Comparison of ENCODE assay signal across 13 mouse cellular contexts in the genomic region with DNA sequence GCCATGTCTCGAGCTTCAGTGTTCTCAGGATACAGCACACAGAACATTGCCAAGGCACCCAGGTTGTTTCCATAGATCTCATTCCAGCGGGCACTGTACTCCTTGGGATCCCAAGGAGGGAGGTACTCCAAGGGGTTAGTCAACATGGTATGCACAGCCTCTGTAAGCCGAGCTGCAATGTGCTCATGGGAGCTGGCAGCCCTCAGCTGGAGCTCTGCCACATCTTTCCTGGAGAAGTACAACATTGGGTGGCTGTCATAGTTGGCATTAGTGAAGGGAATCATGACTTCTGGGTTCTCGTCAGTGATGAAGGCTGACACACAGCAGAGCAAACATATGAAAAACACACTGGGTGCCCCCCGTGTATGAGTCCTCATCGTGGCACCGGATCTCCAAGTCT. TPM values are rescaled to one million over a fixed set of nuclear protein-coding genes. Genes with fewer than 3 reads are reported as not detected.
DNase-seq lines count a peak whose midpoint lies in the region; ATAC-seq lines count a peak whose summit lies in the region.
"Had no signal": no experiment of that assay in that cellular context is flagged by ENCODE, and none has a peak within 500 bp of the region (broad histone marks: within the 10 kb centered on the region; RNA-seq: fewer than 3 reads in every experiment).

No protein-coding gene starts in this region.

- H3K4me3 ChIP-seq in embryonic facial prominence, embryonic 13.5 days, result no peak overlapping the region
- H3K4me3 ChIP-seq in embryonic facial prominence, embryonic 10.5 days, result no peak overlapping the region
- no peak overlapping the region for H3K4me3 ChIP-seq in hindbrain, embryonic 10.5 days
- H3K4me3 ChIP-seq in hindbrain, embryonic 14.5 days (replicated peaks; ENCODE audit: low read length), result no peak overlapping the region
- H3K4me3 ChIP-seq: heart, embryonic 13.5 days; limb, embryonic 12.5 days; neural tube, embryonic 13.5 days had no signal

- H3K4me1 ChIP-seq in embryonic facial prominence, embryonic 13.5 days, result peaks cover 45% of the 10 kb centered on the region
- H3K4me1 ChIP-seq in embryonic facial prominence, embryonic 10.5 days, result peaks cover 53% of the 10 kb centered on the region
- H3K4me1 ChIP-seq in hindbrain, embryonic 10.5 days (replicated peaks), result peaks cover 7% of the 10 kb centered on the region; the same call in 1 of the 2 replicates
- H3K4me1 ChIP-seq in hindbrain, embryonic 14.5 days (replicated peaks; ENCODE audit: control insufficient read depth, insufficient read depth, low read length), result no peaks in the 10 kb centered on the region
- H3K4me1 ChIP-seq: neural tube, embryonic 13.5 days had no signal

- no peak overlapping the region for H3K4me2 ChIP-seq in embryonic facial prominence, embryonic 13.5 days
- no peak overlapping the region for H3K4me2 ChIP-seq in hindbrain, embryonic 14.5 days (replicated peaks)
- H3K4me2 ChIP-seq: heart, embryonic 13.5 days; limb, embryonic 12.5 days; neural tube, embryonic 13.5 days had no signal

- peaks cover 19% of the 10 kb centered on the region for H3K36me3 ChIP-seq in embryonic facial prominence, embryonic 13.5 days
- H3K36me3 ChIP-seq in embryonic facial prominence, embryonic 10.5 days (replicated peaks), result peaks cover 26% of the 10 kb centered on the region
- H3K36me3 ChIP-seq in hindbrain, embryonic 10.5 days, result peaks cover 7% of the 10 kb centered on the region
- no peaks in the 10 kb centered on the region for H3K36me3 ChIP-seq in hindbrain, embryonic 14.5 days (replicated peaks; ENCODE audit: control insufficient read depth, insufficient read depth)
- H3K36me3 ChIP-seq: neural tube, embryonic 13.5 days had no signal

- 82% methylated on average over 7 of the region's 7 CpGs for WGBS in embryonic facial prominence, embryonic 13.5 days
- WGBS in embryonic facial prominence, embryonic 10.5 days, result 90% methylated on average over 7 of the region's 7 CpGs
- 87% methylated on average over 7 of the region's 7 CpGs for WGBS in hindbrain, embryonic 10.5 days
- 91% methylated on average over 7 of the region's 7 CpGs for WGBS in hindbrain, embryonic 14.5 days

- H3K9me3 ChIP-seq in embryonic facial prominence, embryonic 13.5 days, result no peaks in the 10 kb centered on the region
- H3K9me3 ChIP-seq in embryonic facial prominence, embryonic 10.5 days, result no peaks in the 10 kb centered on the region
- no peaks in the 10 kb centered on the region for H3K9me3 ChIP-seq in hindbrain, embryonic 10.5 days
- H3K9me3 ChIP-seq in hindbrain, embryonic 14.5 days (ENCODE audit: control insufficient read depth, low read length), result no peaks in the 10 kb centered on the region
- H3K9me3 ChIP-seq: heart, embryonic 13.5 days; limb, embryonic 12.5 days; neural tube, embryonic 13.5 days had no signal

- 0 out of 2 replicates have a peak overlapping the region, but pooled peaks have one; percentile 11 for H3K27ac ChIP-seq in embryonic facial prominence, embryonic 13.5 days
- H3K27ac ChIP-seq in embryonic facial prominence, embryonic 10.5 days (replicated peaks), result no peak overlapping the region; the same call in 1 of the 2 replicates
- 0 out of 2 replicates have a peak overlapping the region, but pooled peaks have one; percentile 23 for H3K27ac ChIP-seq in hindbrain, embryonic 10.5 days
- no peak overlapping the region for H3K27ac ChIP-seq in hindbrain, embryonic 14.5 days
- H3K27ac ChIP-seq: heart, embryonic 13.5 days; limb, embryonic 12.5 days; neural tube, embryonic 13.5 days had no signal

- no peak overlapping the region for H3K9ac ChIP-seq in embryonic facial prominence, embryonic 13.5 days
- H3K9ac ChIP-seq in hindbrain, embryonic 14.5 days, result no peak overlapping the region
- H3K9ac ChIP-seq: heart, embryonic 13.5 days; limb, embryonic 12.5 days; neural tube, embryonic 13.5 days had no signal

- no peaks in the 10 kb centered on the region for H3K27me3 ChIP-seq in embryonic facial prominence, embryonic 13.5 days
- H3K27me3 ChIP-seq in embryonic facial prominence, embryonic 10.5 days (replicated peaks; ENCODE audit: low read depth, poor library complexity, severe bottlenecking), result no peaks in the 10 kb centered on the region
- no peaks in the 10 kb centered on the region for H3K27me3 ChIP-seq in hindbrain, embryonic 10.5 days (ENCODE audit: insufficient read depth, poor library complexity, severe bottlenecking)
- no peaks in the 10 kb centered on the region for H3K27me3 ChIP-seq in hindbrain, embryonic 14.5 days (ENCODE audit: control insufficient read depth, insufficient read depth, low read length)
- H3K27me3 ChIP-seq: heart, embryonic 13.5 days; limb, embryonic 12.5 days; neural tube, embryonic 13.5 days had no signal

- DNase-seq in embryonic facial prominence, embryonic 10.5 days (ENCODE audit: low spot score), result no peak
- no peak for DNase-seq in hindbrain, embryonic 10.5 days (ENCODE audit: low spot score)
- DNase-seq in hindbrain, embryonic 14.5 days (ENCODE audit: low spot score), result no peak
- peak; percentile 79 for DNase-seq in adipocyte (ENCODE audit: low spot score)
- DNase-seq in gastrocnemius, postnatal 10 days, result peak; percentile 33
- no peak for DNase-seq in thymus, postnatal 25 days
- DNase-seq: kidney, postnatal 4 days; midbrain, embryonic 14.5 days had no signal

- no peak for ATAC-seq in embryonic facial prominence, embryonic 13.5 days (ENCODE audit: insufficient number of reproducible peaks, insufficient read depth, low FRiP score, low TSS enrichment, low read depth)
- ATAC-seq in hindbrain, embryonic 14.5 days (ENCODE audit: low FRiP score), result no peak
- ATAC-seq in megakaryocyte-erythroid progenitor cell, adult 5-6 weeks (replicated peaks; ENCODE audit: low FRiP score, low TSS enrichment, poor library complexity, severe bottlenecking), result no peak

RNA-seq across cellular contexts. Expression of gene Dse, which starts 23.8 kb away (rescaled TPM):
- polyA plus RNA-seq in embryonic facial prominence, embryonic 13.5 days (2015; fragmentation: Nextera tagmentation; extraction: Ambion mirVana), result 37.9 and 38.7 TPM in 2 replicates
- polyA plus RNA-seq in embryonic facial prominence, embryonic 10.5 days (2016; fragmentation: Nextera tagmentation; extraction: Ambion mirVana), result 29.1 and 33.6 TPM in 2 replicates
- polyA plus RNA-seq in hindbrain, embryonic 10.5 days (2016; fragmentation: Nextera tagmentation; extraction: Ambion mirVana), result 18.4 and 25.1 TPM in 2 replicates
- 8.8 and 9.8 TPM in 2 replicates for polyA plus RNA-seq in hindbrain, embryonic 14.5 days (2014; fragmentation: Nextera tagmentation; extraction: Ambion mirVana)
- 10 to 100 TPM; 12.6 to 16.7 TPM for total RNA-seq in gastrocnemius, postnatal 10 days (2021)
- total RNA-seq in megakaryocyte-erythroid progenitor cell, adult 5-6 weeks (2014; fragmentation: Nextera tagmentation), result 2.4 TPM in 1 of 2 replicates, not detected in the other
- total RNA-seq in megakaryocyte-erythroid progenitor cell, adult 5-6 weeks (2017), result 3.9 TPM in 1 of 2 replicates, not detected in the other

RNA-seq across cellular contexts. Expression of gene Calhm6, which starts 55.9 kb away (rescaled TPM):
- 1.5 TPM in 2 replicates for polyA plus RNA-seq in embryonic facial prominence, embryonic 13.5 days (2015; fragmentation: Nextera tagmentation; extraction: Ambion mirVana)
- 0.62 and 0.68 TPM in 2 replicates for polyA plus RNA-seq in embryonic facial prominence, embryonic 10.5 days (2016; fragmentation: Nextera tagmentation; extraction: Ambion mirVana)
- polyA plus RNA-seq in hindbrain, embryonic 10.5 days (2016; fragmentation: Nextera tagmentation; extraction: Ambion mirVana), result 0.24 and 0.54 TPM in 2 replicates
- 0.38 and 0.90 TPM in 2 replicates for polyA plus RNA-seq in hindbrain, embryonic 14.5 days (2014; fragmentation: Nextera tagmentation; extraction: Ambion mirVana)
- total RNA-seq in gastrocnemius, postnatal 10 days (2021), result under 1 TPM in 1 of 2 experiments, not detected in 1; 0.45 TPM
- 0.79 and 0.94 TPM in 2 replicates for total RNA-seq in megakaryocyte-erythroid progenitor cell, adult 5-6 weeks (2014; fragmentation: Nextera tagmentation)
- 4.5 TPM in 1 of 2 replicates, not detected in the other for total RNA-seq in megakaryocyte-erythroid progenitor cell, adult 5-6 weeks (2017)

Comparison
In these comparisons a context has a peak if more than half of its experiments do, and no peak if none do; other contexts are left out.
1. H3K27ac ChIP-seq: peak in embryonic facial prominence, embryonic 13.5 days (single experiment) and hindbrain, embryonic 10.5 days (single experiment); none in embryonic facial prominence, embryonic 10.5 days (single experiment) and hindbrain, embryonic 14.5 days (single experiment).
2. DNase-seq: peak in adipocyte (single experiment) and gastrocnemius, postnatal 10 days (single experiment); none in embryonic facial prominence, embryonic 10.5 days (single experiment), hindbrain, embryonic 10.5 days (single experiment), hindbrain, embryonic 14.5 days (single experiment) and thymus, postnatal 25 days (single experiment).